Mouse (Mus musculus): Measurements from ENCODE around the gene Cyp4f18.

GRCm38 (mm10) chr8:72009473-72009872 lies at the start of gene Cyp4f18:
- TF ChIP-seq CTCF (IDR thresholded peaks at IDR 0.05; ENCODE audit: low read depth) (no peak), EP300 (optimal IDR thresholded peaks at IDR 0.05) (no peak)
